Mouse (Mus musculus) cortical plate, adult 2 months (tissue): ENCODE measurements at regions not wholly inside any gene's neighbourhood (a gene's known extent, or its start where the extent isn't known, plus 50 kb on each side); places are given as distances from the start of the nearest gene placed in this dataset.

Experiments used
- CTCF ChIP-seq: fragments of 200-500 bp; IDR thresholded peaks from 2 replicates; pipeline ENCODE4 v1.5.1; 2011; ENCODE audit warnings: mild to moderate bottlenecking, control low read depth, low read length; ENCODE audit not compliant: insufficient read depth; ENCODE audit errors: extremely low read depth
- POLR2A ChIP-seq: fragments of 200-500 bp; IDR thresholded peaks from 2 replicates; pipeline ENCODE4 v1.6.1; 2011; ENCODE audit warnings: mild to moderate bottlenecking, low read length, control low read depth; ENCODE audit not compliant: insufficient read depth; ENCODE audit errors: extremely low read depth

- TF ChIP-seq CTCF = no peak
- TF ChIP-seq POLR2A = no peak
Measured at GRCm38 (mm10) chr13:31189116-31189515, 215.1 kb downstream of the Gm5447 start.
